Mouse (Mus musculus): ENCODE results near the gene Gm10097.

GRCm38 (mm10) chr10:5058876-5059275 lies 10.1 kb upstream of the Gm10097 start:
- TF ChIP-seq POLR2A (IDR thresholded peaks at IDR 0.05; ENCODE audit: insufficient read depth, low read depth, low read length) (no peak), CTCF (IDR thresholded peaks at IDR 0.05) (no peak)
